Mouse (Mus musculus) forebrain, postnatal 0 days (tissue): ENCODE measurements around the gene Inpp5a. TPM values are rescaled to one million over a fixed set of nuclear protein-coding genes. Genes with fewer than 3 reads are reported as not detected.

ENCODE experiments used
- ATAC-seq: fragments of 200-750 bp; cut with Nextera tagmentation; 2 replicates; pipeline ENCODE4 v1.8.0; 2017; ENCODE audit warnings: mild to moderate bottlenecking, moderate library complexity
- DNase-seq: peaks from one replicate; pipeline ENCODE4 v3.0.0-alpha.2; 2015
- H3K27ac ChIP-seq: fragments of 300-500 bp; sonication (generic); 2 replicates; pipeline ENCODE4 v1.5.1; 2014; ENCODE audit warnings: low read depth, mild to moderate bottlenecking, antibody characterized with exemption, low read length, moderate library complexity, mixed read lengths
- H3K27me3 ChIP-seq: fragments of 300-500 bp; sonication (generic); 2 replicates; pipeline ENCODE4 v1.6.1; 2014; ENCODE audit warnings: mild to moderate bottlenecking, low read length, mixed read lengths; ENCODE audit not compliant: insufficient read depth
- H3K36me3 ChIP-seq: fragments of 300-500 bp; sonication (generic); 2 replicates; pipeline ENCODE4 v1.6.1; 2014; ENCODE audit warnings: mild to moderate bottlenecking, moderate library complexity; ENCODE audit not compliant: insufficient read depth
- H3K4me1 ChIP-seq: fragments of 300-500 bp; sonication (generic); 2 replicates; pipeline ENCODE4 v1.6.1; 2014; ENCODE audit warnings: antibody characterized with exemption; ENCODE audit not compliant: insufficient read depth
- H3K4me2 ChIP-seq: fragments of 300-500 bp; sonication (generic); 2 replicates; pipeline ENCODE4 v1.6.1; 2014; ENCODE audit warnings: low read depth, mild to moderate bottlenecking, moderate library complexity
- H3K4me3 ChIP-seq: fragments of 300-500 bp; sonication (generic); 2 replicates; pipeline ENCODE4 v1.5.1; 2014; ENCODE audit warnings: low read depth, low read length, mixed read lengths
- H3K9ac ChIP-seq: fragments of 300-500 bp; sonication (generic); 2 replicates; pipeline ENCODE4 v1.6.1; 2014; ENCODE audit warnings: mild to moderate bottlenecking
- H3K9me3 ChIP-seq: fragments of 300-500 bp; sonication (generic); 2 replicates; pipeline ENCODE4 v1.6.1; 2016; ENCODE audit warnings: low read length
- CTCF ChIP-seq: sonication (generic); IDR thresholded peaks from 2 replicates; pipeline ENCODE4 v1.5.1; 2016; ENCODE audit warnings: antibody characterized with exemption, control low read depth, low read depth
- WGBS: fragments of 180-500 bp; shearing (Covaris S2); extraction: QIAGEN DNeasy Blood & Tissue Kit; methylation state at CpG from one replicate; pipeline ENCODE4 v1.1.7; 2014; 5-methylcytosine and 5-hydroxymethylcytosine counted together
- polyA plus RNA-seq: library from polyadenylated mRNA; unstranded; fragments of >200 nt; fragmentation: Nextera tagmentation; extraction: Ambion mirVana; gene quantifications from 2 replicates; pipeline ENCODE4 v1.2.1, GENCODE M21; 2015
- total RNA-seq: library from RNA; depleted of rRNA; stranded (reverse); fragments of >200 nt; gene quantifications from 2 replicates; pipeline ENCODE4 v1.2.3, GENCODE M21; 2014

Gene Inpp5a
- total and polyA plus RNA-seq, 2 experiments from 2014 or later = 8.8 to 16.3 TPM

GRCm38 (mm10) chr7:139377381-139377780 is 11.5 kb upstream of the Inpp5a start:
- TF ChIP-seq CTCF = no peak
- Histone ChIP-seq H3K9me3 (no peaks in the 10 kb centered on the region), H3K36me3 (no peaks in the 10 kb centered on the region), H3K27ac (no peak overlapping the region), H3K4me2 (no peak overlapping the region), H3K27me3 (no peaks in the 10 kb centered on the region), H3K4me1 (no peaks in the 10 kb centered on the region), H3K9ac (no peak overlapping the region), H3K4me3 (no peak overlapping the region)
- ATAC-seq (no peak), DNase-seq (no peak)
- WGBS = 81% methylated on average over 7 of the region's 7 CpGs

- 85% methylated on average over 3 of the region's 3 CpGs for WGBS
- H3K4me1 ChIP-seq = no peaks in the 10 kb centered on the region
- no peak overlapping the region for H3K27ac ChIP-seq
- H3K9ac ChIP-seq = no peak overlapping the region
- no peaks in the 10 kb centered on the region for H3K9me3 ChIP-seq
- H3K4me3 ChIP-seq = no peak overlapping the region
- no peak for ATAC-seq
- TF ChIP-seq CTCF = no peak
- H3K4me2 ChIP-seq = no peak overlapping the region
- no peak for DNase-seq
- no peaks in the 10 kb centered on the region for H3K27me3 ChIP-seq
- H3K36me3 ChIP-seq = no peaks in the 10 kb centered on the region
Measured at GRCm38 (mm10) chr7:139378355-139378754, 10.6 kb upstream of the Inpp5a start.

- no peaks in the 10 kb centered on the region for H3K36me3 ChIP-seq
Measured at GRCm38 (mm10) chr7:139379745-139380144, 9.2 kb upstream of the Inpp5a start.

GRCm38 (mm10) chr7:139380225-139380624 is 8.7 kb upstream of the Inpp5a start:
- H3K9ac ChIP-seq = no peak overlapping the region
- no peak overlapping the region for H3K4me2 ChIP-seq
- ATAC-seq = no peak
- no peak overlapping the region for H3K4me3 ChIP-seq
- H3K27ac ChIP-seq = no peak overlapping the region
- H3K27me3 ChIP-seq = no peaks in the 10 kb centered on the region
- TF ChIP-seq CTCF = no peak
- H3K9me3 ChIP-seq = no peaks in the 10 kb centered on the region
- no peaks in the 10 kb centered on the region for H3K4me1 ChIP-seq
- WGBS = 73% methylated on average over 4 of the region's 4 CpGs
- no peak for DNase-seq
- no peaks in the 10 kb centered on the region for H3K36me3 ChIP-seq

More at GRCm38 (mm10) chr7:139379745-139380144, 9.2 kb upstream of the Inpp5a start:
- no peaks in the 10 kb centered on the region for H3K27me3 ChIP-seq
- H3K9me3 ChIP-seq = no peaks in the 10 kb centered on the region
- no peak for DNase-seq
- H3K9ac ChIP-seq = no peak overlapping the region
- H3K4me2 ChIP-seq = no peak overlapping the region
- H3K27ac ChIP-seq = no peak overlapping the region
- ATAC-seq = no peak
- H3K4me1 ChIP-seq = no peaks in the 10 kb centered on the region
- no peak overlapping the region for H3K4me3 ChIP-seq
- no peak for TF ChIP-seq CTCF
- WGBS = 68% methylated on average over 2 of the region's 2 CpGs

GRCm38 (mm10) chr7:139381877-139382276 is 7.0 kb upstream of the Inpp5a start:
- no peak for TF ChIP-seq CTCF
- 84% methylated on average over 2 of the region's 2 CpGs for WGBS
- DNase-seq = no peak
- H3K36me3 ChIP-seq = no peaks in the 10 kb centered on the region
- H3K4me2 ChIP-seq = no peak overlapping the region
- no peak overlapping the region for H3K9ac ChIP-seq
- H3K27ac ChIP-seq = no peak overlapping the region
- H3K9me3 ChIP-seq = no peaks in the 10 kb centered on the region
- H3K4me3 ChIP-seq = no peak overlapping the region
- peaks cover 1% of the 10 kb centered on the region; the same call in 1 of the 2 replicates for H3K4me1 ChIP-seq
- no peak for ATAC-seq
- no peaks in the 10 kb centered on the region for H3K27me3 ChIP-seq

- no peak for ATAC-seq
- TF ChIP-seq CTCF = no peak
- H3K27ac ChIP-seq = no peak overlapping the region
Measured at GRCm38 (mm10) chr7:139382796-139383195, 6.1 kb upstream of the Inpp5a start.

GRCm38 (mm10) chr7:139384500-139384899 is 4.4 kb upstream of the Inpp5a start:
- DNase-seq (no peak), ATAC-seq (no peak)
- no peak overlapping the region for H3K9ac ChIP-seq
- H3K4me2 ChIP-seq = no peak overlapping the region
- peaks cover 15% of the 10 kb centered on the region for H3K4me1 ChIP-seq
- WGBS = 88% methylated on average over 1 of the region's 1 CpGs
- TF ChIP-seq CTCF = no peak
- no peak overlapping the region for H3K27ac ChIP-seq
- H3K9me3 ChIP-seq = no peaks in the 10 kb centered on the region
- H3K36me3 ChIP-seq = no peaks in the 10 kb centered on the region
- H3K4me3 ChIP-seq = no peak overlapping the region
- no peaks in the 10 kb centered on the region for H3K27me3 ChIP-seq

More at GRCm38 (mm10) chr7:139382796-139383195, 6.1 kb upstream of the Inpp5a start:
- DNase-seq = no peak
- no peak overlapping the region for H3K4me3 ChIP-seq
- no peak overlapping the region for H3K9ac ChIP-seq
- no peaks in the 10 kb centered on the region for H3K27me3 ChIP-seq
- 84% methylated on average over 2 of the region's 2 CpGs for WGBS
- no peak overlapping the region for H3K4me2 ChIP-seq
- peaks cover 8% of the 10 kb centered on the region for H3K4me1 ChIP-seq
- no peaks in the 10 kb centered on the region for H3K9me3 ChIP-seq
- no peaks in the 10 kb centered on the region for H3K36me3 ChIP-seq
